Mouse (Mus musculus): Measurements from ENCODE around the gene Gm7361.

DNA sequence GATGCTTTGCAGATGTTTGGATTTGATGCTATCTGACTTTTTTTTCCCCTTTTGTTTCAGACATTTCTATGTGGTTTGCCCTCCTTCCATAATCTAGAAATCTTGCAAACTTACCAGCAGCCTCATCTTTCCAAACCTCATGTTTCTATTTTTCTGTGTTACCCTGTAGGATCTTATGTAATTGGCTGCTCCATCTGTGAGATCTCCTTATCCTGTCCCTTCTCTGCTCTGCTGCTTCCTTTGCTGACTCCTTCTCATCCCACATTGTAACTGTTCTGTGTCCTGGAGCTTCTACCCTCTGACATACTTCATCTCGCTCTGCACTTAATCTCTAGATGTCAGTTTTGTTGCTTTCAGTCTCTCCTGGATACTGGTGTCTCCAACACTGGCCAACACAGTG lies 35.8 kb downstream of the Gm7361 start:
- TF ChIP-seq CTCF (IDR thresholded peaks at IDR 0.05 in 2 of 3, conservative IDR thresholded peaks at IDR 0.05 in 1 of 3; ENCODE audit: control insufficient read depth in 1 of 3, insufficient read depth in 1 of 3, low read depth in 2 of 3, low read length in 3 of 3, poor library complexity in 1 of 3, severe bottlenecking in 1 of 3) = no peak
- no peak for TF ChIP-seq POLR2A (IDR thresholded peaks at IDR 0.05; ENCODE audit: control insufficient read depth in 1 of 2, insufficient read depth in 1 of 2, low read depth in 1 of 2, low read length in 2 of 2, poor library complexity in 1 of 2)
- TF ChIP-seq ELF1 (IDR thresholded peaks at IDR 0.05; ENCODE audit: low read depth, low read length) = no peak
